Mouse (Mus musculus): ENCODE measurements at regions not wholly inside any gene's neighbourhood (a gene's known extent, or its start where the extent isn't known, plus 50 kb on each side); places are given as distances from the start of the nearest gene placed in this dataset.

GRCm38 (mm10) chrX:11181855-11182254 is 117.2 kb upstream of the H2al1a start:
- Histone ChIP-seq H3K9ac (no peak overlapping the region), H3K27ac (replicated peaks) (no peak overlapping the region), H3K27me3 (no peaks in the 10 kb centered on the region), H3K4me3 (no peak overlapping the region), H3K4me2 (no peak overlapping the region), H3K4me1 (replicated peaks) (no peaks in the 10 kb centered on the region), H3K9me3 (no peaks in the 10 kb centered on the region), H3K36me3 (no peaks in the 10 kb centered on the region)
- 86% methylated on average over 12 of the region's 12 CpGs for WGBS
- ATAC-seq (ENCODE audit: low read depth) = no peak

- Histone ChIP-seq H3K4me1 (replicated peaks) (no peaks in the 10 kb centered on the region), H3K27ac (replicated peaks) (no peak overlapping the region), H3K4me3 (no peak overlapping the region), H3K27me3 (no peaks in the 10 kb centered on the region), H3K9ac (no peak overlapping the region), H3K9me3 (no peaks in the 10 kb centered on the region), H3K36me3 (no peaks in the 10 kb centered on the region), H3K4me2 (no peak overlapping the region)
- 93% methylated on average over 6 of the region's 6 CpGs for WGBS
- ATAC-seq (ENCODE audit: low read depth) = no peak
Observed at GRCm38 (mm10) chrX:11190851-11191250, 108.2 kb upstream of the H2al1a start.

- 92% methylated on average over 2 of the region's 2 CpGs for WGBS
- no peak for ATAC-seq (ENCODE audit: low read depth)
- Histone ChIP-seq H3K27ac (replicated peaks) (no peak overlapping the region), H3K36me3 (no peaks in the 10 kb centered on the region), H3K4me1 (replicated peaks) (no peaks in the 10 kb centered on the region), H3K9ac (no peak overlapping the region), H3K4me3 (no peak overlapping the region), H3K9me3 (no peaks in the 10 kb centered on the region), H3K27me3 (no peaks in the 10 kb centered on the region), H3K4me2 (no peak overlapping the region)
Observed at GRCm38 (mm10) chrX:11204135-11204534, 94.9 kb upstream of the H2al1a start.

GRCm38 (mm10) chrX:11209895-11210294 is 89.2 kb upstream of the H2al1a start:
- H3K27me3 ChIP-seq = no peaks in the 10 kb centered on the region
- ATAC-seq (ENCODE audit: low read depth) = no peak
- H3K36me3 ChIP-seq = no peaks in the 10 kb centered on the region
- WGBS = 89% methylated on average over 5 of the region's 5 CpGs
- H3K27ac ChIP-seq (replicated peaks) = no peak overlapping the region
- H3K9me3 ChIP-seq = no peaks in the 10 kb centered on the region
- no peak overlapping the region for H3K4me3 ChIP-seq
- H3K9ac ChIP-seq = no peak overlapping the region
- H3K4me1 ChIP-seq (replicated peaks) = no peaks in the 10 kb centered on the region
- no peak overlapping the region for H3K4me2 ChIP-seq

- no peaks in the 10 kb centered on the region for H3K9me3 ChIP-seq
- H3K4me1 ChIP-seq (replicated peaks) = no peaks in the 10 kb centered on the region
- no peaks in the 10 kb centered on the region for H3K36me3 ChIP-seq
- H3K27ac ChIP-seq (replicated peaks) = no peak overlapping the region
- no peak for ATAC-seq (ENCODE audit: low read depth)
- 65% methylated on average over 1 of the region's 1 CpGs for WGBS
- no peak overlapping the region for H3K4me2 ChIP-seq
- no peaks in the 10 kb centered on the region for H3K27me3 ChIP-seq
- H3K4me3 ChIP-seq = no peak overlapping the region
- H3K9ac ChIP-seq = no peak overlapping the region
Observed at GRCm38 (mm10) chrX:11212811-11213210, 86.2 kb upstream of the H2al1a start.

- H3K4me1 ChIP-seq (replicated peaks) = no peaks in the 10 kb centered on the region
- H3K4me2 ChIP-seq = no peak overlapping the region
- no peak overlapping the region for H3K27ac ChIP-seq (replicated peaks)
- no peak overlapping the region for H3K4me3 ChIP-seq
- H3K27me3 ChIP-seq = no peaks in the 10 kb centered on the region
- H3K36me3 ChIP-seq = no peaks in the 10 kb centered on the region
- WGBS = 61% methylated on average over 3 of the region's 3 CpGs
- no peak overlapping the region for H3K9ac ChIP-seq
- no peaks in the 10 kb centered on the region for H3K9me3 ChIP-seq
- ATAC-seq (ENCODE audit: low read depth) = no peak
Observed at GRCm38 (mm10) chrX:11213492-11213891, 85.6 kb upstream of the H2al1a start.

GRCm38 (mm10) chrX:11239066-11239465 is 60.0 kb upstream of the H2al1a start:
- Histone ChIP-seq H3K9ac (no peak overlapping the region), H3K4me2 (no peak overlapping the region), H3K4me3 (no peak overlapping the region), H3K27ac (replicated peaks) (no peak overlapping the region), H3K4me1 (replicated peaks) (no peaks in the 10 kb centered on the region), H3K9me3 (no peaks in the 10 kb centered on the region), H3K36me3 (no peaks in the 10 kb centered on the region), H3K27me3 (no peaks in the 10 kb centered on the region)
- WGBS = 75% methylated on average over 1 of the region's 1 CpGs
- ATAC-seq (ENCODE audit: low read depth) = no peak

- no peaks in the 10 kb centered on the region for H3K9me3 ChIP-seq
- no peaks in the 10 kb centered on the region for H3K36me3 ChIP-seq
- H3K9ac ChIP-seq = no peak overlapping the region
- 92% methylated on average over 3 of the region's 3 CpGs for WGBS
- no peak for ATAC-seq (ENCODE audit: low read depth)
- H3K27me3 ChIP-seq = no peaks in the 10 kb centered on the region; the same call in 1 of the 2 replicates
- H3K4me3 ChIP-seq = no peak overlapping the region
- no peak overlapping the region for H3K4me2 ChIP-seq
- peaks cover 8% of the 10 kb centered on the region for H3K4me1 ChIP-seq (replicated peaks)
- H3K27ac ChIP-seq (replicated peaks) = no peak overlapping the region
Observed at GRCm38 (mm10) chrX:11245576-11245975, 53.5 kb upstream of the H2al1a start.

All from neural tube, embryonic 13.5 days (tissue).